17 mouse cellular contexts compared by ENCODE assay signal in the genomic region with DNA sequence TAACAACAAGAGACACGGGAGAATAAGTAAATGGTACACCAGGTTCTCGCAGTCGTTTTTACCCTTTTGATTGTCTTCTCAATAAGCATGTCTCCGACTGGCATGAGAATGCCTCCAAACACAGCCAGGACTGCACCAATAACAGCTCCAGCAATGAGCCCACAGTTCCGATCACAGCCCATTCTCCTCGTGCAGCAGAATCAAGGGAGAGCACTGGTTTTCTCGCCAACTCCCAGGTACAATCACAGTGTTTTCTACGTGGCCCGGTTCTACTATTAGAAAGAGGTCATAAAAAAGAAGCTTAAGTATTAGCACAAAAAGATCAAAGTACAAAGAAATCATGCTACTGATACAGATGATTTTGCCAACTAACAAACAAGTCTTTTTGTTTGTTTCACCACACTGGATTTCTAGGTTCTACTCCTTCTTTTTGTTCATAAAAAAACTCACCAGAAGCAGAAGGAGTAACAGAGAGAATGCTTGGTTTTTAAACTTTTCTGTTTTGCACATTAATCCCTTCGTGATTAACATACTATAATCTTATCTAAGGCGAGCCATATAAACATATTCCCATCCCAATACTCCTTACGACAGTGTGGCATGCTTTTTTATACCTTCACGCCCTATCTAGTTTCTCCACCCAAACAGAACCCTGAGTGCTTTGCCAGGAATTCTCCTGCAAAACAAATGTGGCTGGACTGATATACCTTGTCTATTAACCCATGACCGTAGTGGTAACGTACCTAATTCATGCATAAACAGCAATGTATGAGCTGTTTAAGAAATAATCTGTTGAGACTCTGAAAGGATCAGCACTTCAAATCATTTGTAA. TPM values are rescaled to one million over a fixed set of nuclear protein-coding genes. Genes with fewer than 3 reads are reported as not detected.
A peak's percentile ranks its signal among the peaks of the same experiment; 100 is the strongest.
DNase-seq lines count a peak whose midpoint lies in the region; ATAC-seq lines count a peak whose summit lies in the region.
"Had no signal": no experiment of that assay in that cellular context is flagged by ENCODE, and none has a peak within 500 bp of the region (broad histone marks: within the 10 kb centered on the region; RNA-seq: fewer than 3 reads in every experiment).

No protein-coding gene starts in this region.

- no peak overlapping the region for H3K4me3 ChIP-seq in kidney, embryonic 16.5 days (ENCODE audit: low read length)
- H3K4me3 ChIP-seq in liver, embryonic 11.5 days (ENCODE audit: low read depth, low read length): no peak overlapping the region
- H3K4me3 ChIP-seq: forebrain, embryonic 10.5 days; kidney, embryonic 15.5 days; limb, embryonic 12.5 days had no signal

- H3K4me1 ChIP-seq in kidney, embryonic 16.5 days (ENCODE audit: insufficient read depth, low read length): no peaks in the 10 kb centered on the region
- no peaks in the 10 kb centered on the region for H3K4me1 ChIP-seq in liver, embryonic 11.5 days (replicated peaks; ENCODE audit: control insufficient read depth, insufficient read depth, low read length)
- H3K4me1 ChIP-seq: forebrain, embryonic 10.5 days; kidney, embryonic 15.5 days; limb, embryonic 12.5 days had no signal

- H3K36me3 ChIP-seq in kidney, embryonic 16.5 days (ENCODE audit: insufficient read depth, low read length): no peaks in the 10 kb centered on the region
- H3K36me3 ChIP-seq in liver, embryonic 11.5 days (ENCODE audit: control insufficient read depth, insufficient read depth, low read length): no peaks in the 10 kb centered on the region
- H3K36me3 ChIP-seq: forebrain, embryonic 10.5 days; kidney, embryonic 15.5 days; limb, embryonic 12.5 days had no signal

- H3K27ac ChIP-seq in kidney, embryonic 16.5 days (ENCODE audit: low read length): no peak overlapping the region
- no peak overlapping the region for H3K27ac ChIP-seq in liver, embryonic 11.5 days (ENCODE audit: low read depth, low read length)
- H3K27ac ChIP-seq: forebrain, embryonic 10.5 days; hindbrain, postnatal 0 days; kidney, embryonic 15.5 days; limb, embryonic 12.5 days had no signal

- ATAC-seq in kidney, embryonic 16.5 days (ENCODE audit: low FRiP score, low TSS enrichment): no peak
- peak; percentile 79 for ATAC-seq in common myeloid progenitor, adult 5-6 weeks (replicated peaks; ENCODE audit: low read depth, poor library complexity, severe bottlenecking)
- peak; percentile 76 for ATAC-seq in liver, embryonic 11.5 days (replicated peaks; ENCODE audit: low FRiP score)
- ATAC-seq in megakaryocyte-erythroid progenitor cell, adult 5-6 weeks (replicated peaks; ENCODE audit: low FRiP score, low TSS enrichment, poor library complexity, severe bottlenecking): peak; percentile 94
- ATAC-seq in frontal cortex, adult (ENCODE audit: low TSS enrichment): no peak
- ATAC-seq: hindbrain, postnatal 0 days; lung, postnatal 0 days had no signal

- no peak overlapping the region for H3K9ac ChIP-seq in kidney, embryonic 16.5 days (replicated peaks; ENCODE audit: low read length)
- no peak overlapping the region for H3K9ac ChIP-seq in liver, embryonic 11.5 days (ENCODE audit: low read depth, low read length)
- H3K9ac ChIP-seq: kidney, embryonic 15.5 days; limb, embryonic 12.5 days had no signal

- H3K27me3 ChIP-seq in kidney, embryonic 16.5 days (ENCODE audit: insufficient read depth, low read length): no peaks in the 10 kb centered on the region
- no peaks in the 10 kb centered on the region for H3K27me3 ChIP-seq in liver, embryonic 11.5 days (replicated peaks; ENCODE audit: control insufficient read depth, insufficient read depth, low read length)
- H3K27me3 ChIP-seq: kidney, embryonic 15.5 days; limb, embryonic 12.5 days had no signal

- no peaks in the 10 kb centered on the region; the same call in 1 of the 2 replicates for H3K9me3 ChIP-seq in kidney, embryonic 16.5 days (ENCODE audit: low read length)
- H3K9me3 ChIP-seq in liver, embryonic 11.5 days (ENCODE audit: control insufficient read depth, low read length): no peaks in the 10 kb centered on the region
- H3K9me3 ChIP-seq: forebrain, embryonic 10.5 days; kidney, embryonic 15.5 days; limb, embryonic 12.5 days had no signal

- H3K4me2 ChIP-seq in kidney, embryonic 16.5 days (replicated peaks; ENCODE audit: low read depth, low read length): no peak overlapping the region
- H3K4me2 ChIP-seq in liver, embryonic 11.5 days: no peak overlapping the region
- H3K4me2 ChIP-seq: kidney, embryonic 15.5 days; limb, embryonic 12.5 days had no signal

- peak; percentile 38 for DNase-seq in kidney, adult 9 months
- DNase-seq in liver, embryonic 11.5 days (ENCODE audit: low spot score): no peak
- DNase-seq in embryo, embryonic 11 days: no peak
- no peak for DNase-seq in neural tube, embryonic 10.5 days (ENCODE audit: extremely low spot score, low spot score)
- DNase-seq: cerebellum, postnatal 25 days; heart, postnatal 14 days; right cerebral cortex, adult 18-20 months; thymus, adult 18-20 months had no signal

- WGBS in kidney, embryonic 16.5 days: 82% methylated on average over 15 of the region's 15 CpGs
- WGBS in liver, embryonic 11.5 days: 74% methylated on average over 15 of the region's 15 CpGs

RNA-seq across cellular contexts. Expression of gene Cd36, which starts 59.7 kb away (rescaled TPM):
- 10.1 and 12.7 TPM in 2 replicates for polyA plus RNA-seq in kidney, embryonic 16.5 days (2015; fragmentation: Nextera tagmentation; extraction: Ambion mirVana)
- total RNA-seq in common myeloid progenitor, adult 5-6 weeks (2017): 0.44 and 2.6 TPM in 2 replicates
- polyA plus RNA-seq in liver, embryonic 11.5 days (2014; fragmentation: Nextera tagmentation; extraction: Ambion mirVana): 11.3 and 11.9 TPM in 2 replicates
- total RNA-seq in megakaryocyte-erythroid progenitor cell, adult 5-6 weeks (2014; fragmentation: Nextera tagmentation): 2.8 and 4.1 TPM in 2 replicates
- 8.0 and 8.9 TPM in 2 replicates for total RNA-seq in megakaryocyte-erythroid progenitor cell, adult 5-6 weeks (2017)

Comparison
In these comparisons a context has a peak if more than half of its experiments do, and no peak if none do; other contexts are left out.
1. ATAC-seq: peak in common myeloid progenitor, adult 5-6 weeks (single experiment), liver, embryonic 11.5 days (single experiment) and megakaryocyte-erythroid progenitor cell, adult 5-6 weeks (single experiment); none in kidney, embryonic 16.5 days (single experiment) and frontal cortex, adult (single experiment).